Mouse (Mus musculus) activated CD4-positive, CD25-positive, alpha-beta regulatory T cell, adult 4 months (primary cell): ENCODE data around the gene Barhl1. TPM values are rescaled to one million over a fixed set of nuclear protein-coding genes. Genes with fewer than 3 reads are reported as not detected.

Experiments used
- ATAC-seq: one replicate; pipeline ENCODE4 v1.8.0; 2017
- polyA plus RNA-seq, 2 experiments: library from polyadenylated mRNA; unstranded; fragments of 100-300 nt; shearing (Covaris generic); gene quantifications; one replicate each; pipeline ENCODE4 v1.2.1; 2017

Gene Barhl1
- polyA plus RNA-seq, result not detected

GRCm38 (mm10) chr2:28916513-28916865 is at the start of gene Barhl1:
Gene Barhl1, minus strand, starts transcription at chr2:28916668.
- no peak for ATAC-seq

DNA sequence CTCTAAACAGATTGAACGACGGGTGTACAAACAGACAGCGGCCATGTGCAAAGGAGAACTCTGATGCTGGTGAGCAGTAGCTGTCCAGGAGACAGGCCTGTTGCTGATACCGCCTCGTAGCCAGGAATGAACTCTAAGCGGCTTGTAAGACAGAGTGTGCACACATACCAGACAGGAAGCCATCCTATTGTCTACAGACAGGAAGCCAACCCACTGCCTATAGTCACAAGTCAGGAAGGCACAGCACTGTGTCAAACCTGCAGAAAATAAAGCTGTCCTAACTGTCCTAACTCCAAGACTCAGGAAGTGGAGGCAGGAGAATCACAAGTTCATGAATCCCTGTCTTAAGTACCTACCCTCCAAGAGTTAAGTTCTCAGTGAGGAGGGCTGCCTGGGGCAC is 47.1 kb upstream of the Barhl1 start:
- no peak for ATAC-seq

GRCm38 (mm10) chr2:28961636-28962035 is 45.2 kb upstream of the Barhl1 start:
- ATAC-seq, result no peak

DNA sequence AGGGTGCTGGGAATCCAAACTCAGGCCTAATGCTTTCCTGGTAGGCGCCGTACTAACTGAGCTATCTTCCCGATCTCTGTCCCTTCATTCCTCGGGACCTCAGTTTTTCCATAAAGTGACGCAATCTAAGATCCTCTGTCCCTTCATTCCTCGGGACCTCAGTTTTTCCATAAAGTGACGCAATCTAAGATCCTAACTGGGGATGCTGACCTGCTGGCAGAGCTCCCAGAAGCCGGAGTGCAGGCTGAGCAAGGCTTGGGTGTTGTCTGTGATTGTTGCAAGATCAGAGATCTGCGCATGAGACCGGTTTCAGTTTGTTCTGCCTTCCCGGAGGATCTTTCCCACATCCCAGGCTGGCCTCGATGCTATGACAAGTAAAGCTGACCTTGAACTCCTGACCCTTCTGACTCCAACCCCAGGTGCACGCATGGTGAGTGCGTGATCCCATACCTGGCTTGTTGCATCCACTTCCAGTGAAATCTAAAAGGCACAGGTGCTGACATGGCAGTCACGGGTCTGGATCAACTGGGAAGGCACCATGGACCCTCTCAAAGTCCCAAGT is 44.6 kb upstream of the Barhl1 start:
- no peak for ATAC-seq

DNA sequence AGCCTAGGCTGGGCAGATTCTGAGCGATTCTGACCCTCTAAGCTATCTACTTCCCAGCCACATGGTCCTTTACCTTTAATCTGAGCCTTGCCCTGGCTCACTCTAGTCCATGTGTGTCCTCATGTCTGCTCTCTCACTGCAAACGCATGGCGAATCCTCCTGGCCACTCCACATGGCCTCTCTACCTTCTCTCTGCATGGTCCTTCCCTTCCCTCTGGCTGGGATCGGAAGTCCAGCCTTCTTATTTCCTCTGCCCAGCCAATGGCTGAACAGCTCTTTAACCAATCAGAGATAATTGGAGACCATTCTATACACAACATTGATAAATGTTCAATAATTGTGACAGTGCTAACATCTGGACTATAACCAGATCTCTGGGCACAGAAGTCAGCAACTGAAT is 40.4 kb upstream of the Barhl1 start:
- no peak for ATAC-seq

- ATAC-seq, result no peak
Measured at GRCm38 (mm10) chr2:28954595-28954994, 38.1 kb upstream of the Barhl1 start.

DNA sequence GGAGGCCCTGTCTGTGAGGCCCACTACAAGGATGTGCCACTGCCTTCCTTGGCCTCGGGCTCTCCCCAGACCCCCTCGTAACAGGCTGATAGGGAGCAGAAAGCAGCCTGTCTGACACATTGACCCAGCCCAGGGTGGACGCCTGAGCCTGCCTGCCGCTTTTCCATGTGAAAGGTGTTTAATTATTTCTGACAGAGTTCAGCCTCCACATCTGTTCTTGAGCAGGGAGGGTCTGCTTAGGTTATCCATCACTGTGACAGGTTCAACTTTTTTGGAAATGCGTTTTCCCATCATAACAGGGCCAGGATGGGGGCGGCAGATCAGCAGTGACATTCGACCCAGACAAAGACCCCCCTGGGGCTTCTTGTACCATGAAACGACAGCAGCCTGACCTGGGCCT is 36.5 kb upstream of the Barhl1 start:
- no peak for ATAC-seq

- ATAC-seq, result no peak
Measured at GRCm38 (mm10) chr2:28946312-28946711, 29.8 kb upstream of the Barhl1 start.

GRCm38 (mm10) chr2:28945388-28945787 is 28.9 kb upstream of the Barhl1 start:
- no peak for ATAC-seq

DNA sequence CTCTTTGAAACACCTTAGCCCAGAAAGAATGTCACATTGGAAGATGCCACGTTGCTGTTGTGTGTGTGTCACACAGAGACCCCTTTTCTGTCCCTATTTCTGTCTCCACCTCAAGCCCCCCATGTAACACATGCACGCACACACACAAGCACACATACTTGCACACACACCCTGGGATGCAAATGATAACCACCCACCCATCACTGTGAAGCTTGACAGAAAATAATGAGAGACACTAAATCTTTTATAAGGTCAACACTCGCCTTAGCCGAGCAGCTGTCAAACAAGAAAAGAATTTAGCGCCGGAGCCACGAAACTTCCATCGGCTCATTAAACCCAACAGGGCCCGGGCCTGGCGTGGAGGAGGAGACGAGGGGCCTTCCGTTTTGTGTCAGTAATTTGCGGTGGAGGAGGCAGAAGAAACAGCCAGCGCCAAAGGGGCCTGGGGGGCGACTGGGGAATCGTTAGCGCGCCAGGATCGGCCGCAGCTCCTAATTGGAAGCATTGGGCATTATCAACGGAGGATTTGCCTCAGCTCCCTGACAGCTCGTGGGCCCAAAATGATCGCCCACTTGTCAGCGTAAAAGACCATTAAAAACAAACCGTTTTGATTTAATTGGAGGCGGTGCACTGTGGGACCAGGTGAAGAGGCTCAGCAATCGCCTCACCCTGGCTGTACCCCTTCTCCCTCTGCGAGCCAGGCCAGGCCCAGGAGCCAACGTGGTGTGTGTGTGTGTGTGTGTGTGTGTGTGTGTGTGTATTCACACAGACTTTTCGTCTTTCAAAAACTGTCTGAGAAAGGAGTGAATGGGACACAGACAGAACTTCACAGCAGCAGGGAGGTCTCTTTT is 27.4 kb upstream of the Barhl1 start:
- ATAC-seq, result no peak

GRCm38 (mm10) chr2:28938997-28939396 is 22.5 kb upstream of the Barhl1 start:
- no peak for ATAC-seq

GRCm38 (mm10) chr2:28930571-28930970 is 14.1 kb upstream of the Barhl1 start:
- ATAC-seq, result no peak

GRCm38 (mm10) chr2:28923912-28924311 is 7.4 kb upstream of the Barhl1 start:
- ATAC-seq, result no peak

- ATAC-seq, result no peak
Measured at GRCm38 (mm10) chr2:28919001-28919400, 2.5 kb upstream of the Barhl1 start.

DNA sequence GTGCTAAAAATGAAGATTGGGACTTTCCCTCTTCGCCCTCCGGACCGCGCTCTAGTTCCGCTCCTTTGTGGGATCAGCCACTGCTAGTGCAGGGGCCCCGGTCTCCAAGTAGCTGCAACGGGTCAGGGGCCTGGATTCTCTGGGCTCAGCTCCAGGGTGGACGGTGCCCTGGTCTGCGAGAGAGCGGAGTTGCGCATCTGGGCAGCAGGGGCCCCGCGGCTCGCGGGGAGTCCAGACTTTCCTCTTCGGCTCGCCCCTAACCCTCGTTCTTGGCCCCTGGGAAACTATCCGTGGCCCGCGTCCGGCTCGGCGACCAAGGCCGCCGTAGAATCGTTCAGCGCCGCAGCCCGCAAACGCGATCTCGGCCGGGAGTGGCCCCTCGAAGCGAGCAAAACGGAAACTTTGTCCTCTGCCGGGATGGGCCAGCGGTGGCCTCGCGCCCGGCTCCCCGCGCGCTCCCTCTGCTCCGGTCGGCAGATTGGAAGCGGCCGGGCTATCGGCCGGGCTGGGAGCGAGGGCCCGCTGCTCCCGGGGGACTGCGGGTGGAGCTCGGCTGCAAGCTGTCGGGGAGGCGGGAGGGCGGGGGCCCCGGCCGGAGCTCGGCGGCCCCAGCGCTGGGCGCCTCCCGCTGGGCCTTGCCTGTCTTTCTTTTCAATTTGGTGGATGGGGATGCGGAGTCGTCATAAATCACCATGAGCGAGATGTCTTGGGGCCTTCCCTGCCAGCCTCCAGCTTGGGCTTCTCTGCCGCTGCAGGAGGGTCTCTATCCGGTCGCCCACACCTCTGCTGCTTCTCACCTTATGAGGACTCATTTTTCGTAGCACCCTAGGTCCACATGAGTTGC is 1.3 kb upstream of the Barhl1 start:
- ATAC-seq, result no peak

GRCm38 (mm10) chr2:28917156-28917517 is 669 bp upstream of the Barhl1 start:
- ATAC-seq, result no peak

DNA sequence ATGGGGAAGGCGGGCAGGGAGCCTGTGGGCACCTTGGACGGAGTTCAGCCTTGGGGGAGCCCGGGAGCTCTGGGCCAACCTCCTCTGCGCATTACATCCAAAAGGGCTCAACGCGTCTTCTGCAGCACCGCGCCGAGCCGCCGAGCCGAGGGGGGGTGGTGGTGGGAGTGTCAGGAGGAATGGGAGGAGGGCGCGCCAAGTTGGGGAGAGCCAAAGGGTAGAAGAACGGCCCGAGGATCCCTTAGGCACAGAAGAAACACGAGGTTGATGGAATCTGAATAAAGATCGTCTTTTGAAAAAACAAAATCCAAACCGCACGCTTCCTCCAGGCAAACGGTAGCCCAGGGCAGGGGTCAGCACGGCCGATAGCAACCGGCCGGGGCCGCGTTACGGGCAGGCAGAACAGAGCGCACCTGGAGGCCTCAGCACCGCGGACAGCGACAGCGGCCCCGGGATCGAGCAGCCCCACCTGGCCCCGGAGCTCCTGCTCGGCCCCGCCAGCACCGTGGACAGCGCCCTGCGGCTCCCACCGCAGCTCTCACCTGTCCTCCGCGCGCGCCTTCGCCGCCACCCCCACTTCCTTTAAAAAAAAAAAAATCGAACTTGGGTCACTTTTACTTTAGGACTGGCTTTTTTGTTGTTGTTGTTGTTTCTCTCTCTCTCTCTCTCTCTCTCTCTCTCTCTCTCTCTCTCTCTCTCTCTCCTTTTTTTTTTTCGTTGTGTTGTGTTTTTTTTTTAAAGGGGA is 528 bp downstream of the Barhl1 start:
- ATAC-seq, result no peak

GRCm38 (mm10) chr2:28915104-28915738 is 1.2 kb downstream of the Barhl1 start:
- ATAC-seq, result no peak

DNA sequence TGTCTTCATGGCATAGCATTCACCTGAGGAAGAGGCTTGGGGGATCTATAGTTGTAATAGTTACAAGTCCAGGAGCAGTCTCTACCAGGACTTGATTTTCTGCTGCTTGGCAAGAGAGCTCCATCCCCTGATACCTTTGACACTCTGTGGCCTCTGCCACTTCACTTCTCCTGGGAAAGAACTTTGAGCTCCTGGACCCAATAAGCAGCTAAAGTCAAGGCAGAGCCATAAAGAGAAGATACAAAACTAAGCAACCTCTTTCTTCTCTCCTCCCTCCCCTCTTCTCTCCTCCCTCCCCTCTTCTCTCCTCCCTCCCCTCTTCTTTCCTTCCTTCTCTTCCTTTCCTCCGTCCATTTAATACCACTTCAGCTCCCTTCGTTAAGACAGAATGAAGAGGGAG is 2.3 kb downstream of the Barhl1 start:
- ATAC-seq, result no peak

- no peak for ATAC-seq
Measured at GRCm38 (mm10) chr2:28912961-28913360, 3.5 kb downstream of the Barhl1 start.

DNA sequence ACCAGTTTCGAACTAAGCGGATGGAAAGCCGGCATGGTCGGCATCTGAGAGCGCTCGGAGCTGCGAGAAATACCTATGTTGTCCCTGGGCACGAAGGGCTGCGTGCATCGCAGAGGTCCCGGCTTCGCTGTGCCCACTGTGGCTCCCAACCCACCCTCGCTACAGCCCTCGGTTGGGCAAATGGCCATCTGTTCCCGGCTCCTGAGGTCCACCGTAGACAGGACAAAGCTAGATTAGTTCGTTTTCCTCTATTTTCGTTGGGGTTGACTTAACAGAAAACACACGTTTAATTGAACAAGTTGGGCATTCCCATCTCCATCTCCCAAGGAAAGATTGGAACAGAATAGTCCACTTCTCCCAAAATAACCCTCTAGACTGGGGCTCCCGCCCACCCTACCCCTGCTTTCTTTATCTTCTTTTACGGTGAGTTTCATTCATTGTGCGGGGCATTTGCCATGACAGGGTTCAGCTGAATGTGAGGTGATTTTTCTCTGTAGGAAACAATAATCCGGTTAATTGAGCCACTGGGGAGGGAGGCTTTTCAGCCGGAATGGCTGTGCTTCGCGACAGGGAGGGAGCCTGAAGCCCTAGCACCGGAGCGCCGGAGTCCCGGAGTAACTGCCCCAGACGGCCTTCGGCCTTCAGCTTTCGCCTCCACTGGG is 4.3 kb downstream of the Barhl1 start:
- ATAC-seq, result no peak
